Mouse (Mus musculus): ENCODE results near the gene Tnxb. TPM values are rescaled to one million over a fixed set of nuclear protein-coding genes. Genes with fewer than 3 reads are reported as not detected.

Gene Tnxb
- polyA plus RNA-seq, 3 experiments from 2014 or later = not detected

DNA sequence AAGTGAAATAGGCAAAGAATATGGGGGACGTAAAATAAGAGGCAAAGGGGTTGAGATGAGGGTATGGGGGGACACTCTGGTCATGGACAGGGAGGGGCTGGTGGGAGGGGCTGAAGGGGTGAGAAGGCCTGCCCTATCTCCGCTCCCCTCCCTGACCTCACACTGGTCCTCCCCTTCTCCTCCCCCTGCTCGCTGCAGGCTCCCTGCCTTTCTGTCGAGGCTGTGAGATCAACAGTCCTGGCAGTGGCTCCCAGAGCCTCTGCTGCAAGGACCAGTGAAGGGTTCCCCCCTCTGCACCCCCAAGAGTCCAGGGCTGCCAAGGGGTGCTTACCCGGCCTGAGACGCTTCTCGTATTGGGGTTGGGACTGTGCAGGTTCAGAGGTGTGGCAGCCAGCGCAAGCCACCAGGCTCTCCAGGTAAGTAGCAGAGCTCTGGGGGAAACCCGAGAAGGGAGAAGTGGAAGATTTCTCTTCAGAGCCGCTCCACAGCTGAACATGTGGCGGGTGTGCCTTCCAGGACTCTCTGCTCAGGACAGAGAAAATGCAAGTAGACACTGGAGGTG, 10.0 kb upstream of the Tnxb start:
- ATAC-seq = no peak

DNA sequence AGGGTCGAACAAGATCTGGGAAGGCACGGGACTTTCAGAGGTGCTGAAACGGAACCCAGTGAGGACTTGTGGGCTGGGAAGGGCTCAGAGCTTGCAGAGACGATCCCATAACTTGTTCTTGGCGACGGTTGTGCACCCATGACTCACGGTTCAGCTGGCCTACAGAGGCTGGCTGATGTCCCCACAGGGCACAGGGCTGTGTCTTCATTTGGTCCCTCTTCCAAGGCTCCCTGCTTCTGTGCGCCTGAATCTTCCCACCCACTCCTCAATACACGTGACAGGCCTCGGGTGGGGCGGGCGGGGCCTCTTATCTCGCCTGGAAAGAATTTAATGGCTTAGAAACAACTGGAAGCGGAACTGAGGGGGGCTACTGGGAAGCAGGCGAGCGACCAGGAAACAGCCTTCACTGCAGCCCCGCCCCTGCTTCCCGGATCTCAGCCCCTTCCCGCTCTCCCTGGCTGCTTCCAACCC, 9.2 kb upstream of the Tnxb start:
- ATAC-seq = no peak

DNA sequence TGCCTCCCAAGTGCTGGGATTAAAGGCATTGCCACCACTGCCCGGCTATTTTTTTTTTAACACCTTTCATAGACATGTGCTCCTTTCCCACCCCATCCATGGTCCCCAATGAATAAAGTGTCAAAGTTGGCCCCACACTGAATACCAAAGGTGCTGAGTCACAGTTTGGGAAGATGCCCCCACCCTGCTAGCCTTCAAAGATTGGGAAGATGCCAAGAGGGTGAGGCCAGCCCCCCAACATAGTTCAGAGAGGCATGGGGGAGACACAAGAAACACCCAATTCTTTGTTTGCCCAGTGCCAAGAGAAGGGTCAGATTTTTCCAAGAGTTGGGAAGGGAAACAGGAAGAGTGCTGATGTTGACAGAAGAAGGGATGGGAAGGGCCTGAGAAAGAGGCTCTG, 7.9 kb upstream of the Tnxb start:
- no peak for ATAC-seq

DNA sequence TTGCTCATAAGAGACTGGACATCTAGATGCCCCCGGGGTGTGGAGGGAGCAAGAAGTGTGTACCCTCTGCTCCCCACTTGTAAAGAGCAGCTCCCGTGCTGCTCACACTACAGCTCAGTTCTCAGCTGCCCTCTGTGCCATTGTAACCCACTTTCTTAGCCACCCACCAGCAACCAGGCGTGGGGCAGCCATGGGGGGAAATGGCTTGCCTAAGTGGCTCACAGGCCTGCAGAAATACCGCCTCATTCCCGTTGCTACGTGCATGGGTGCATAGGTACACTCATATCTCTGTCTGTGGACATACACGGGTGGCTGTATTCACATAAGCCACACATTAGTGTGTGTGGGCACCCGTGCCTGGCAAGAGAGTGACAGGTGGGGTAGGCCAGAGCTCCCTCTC, 7.4 kb upstream of the Tnxb start:
- no peak for ATAC-seq

DNA sequence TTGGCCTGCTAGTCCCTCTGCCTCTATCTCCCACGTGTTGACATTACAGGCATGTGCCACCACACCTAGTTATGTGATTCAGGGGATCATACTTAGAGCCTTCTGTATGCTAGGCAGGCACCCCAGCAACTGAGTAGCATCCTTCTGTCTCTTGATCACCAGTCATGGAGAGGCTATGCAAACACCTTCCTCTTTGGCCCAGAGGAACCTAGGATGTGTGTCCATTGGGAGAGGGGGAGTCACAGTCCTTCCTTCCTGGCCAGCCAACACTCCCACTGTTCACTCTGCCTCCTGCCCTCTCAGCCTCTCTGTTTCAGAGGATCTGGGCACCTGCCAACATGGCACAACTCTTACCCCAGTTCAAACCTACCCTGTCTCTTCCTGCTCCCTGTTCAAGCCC, 6.8 kb upstream of the Tnxb start:
- ATAC-seq = no peak

DNA sequence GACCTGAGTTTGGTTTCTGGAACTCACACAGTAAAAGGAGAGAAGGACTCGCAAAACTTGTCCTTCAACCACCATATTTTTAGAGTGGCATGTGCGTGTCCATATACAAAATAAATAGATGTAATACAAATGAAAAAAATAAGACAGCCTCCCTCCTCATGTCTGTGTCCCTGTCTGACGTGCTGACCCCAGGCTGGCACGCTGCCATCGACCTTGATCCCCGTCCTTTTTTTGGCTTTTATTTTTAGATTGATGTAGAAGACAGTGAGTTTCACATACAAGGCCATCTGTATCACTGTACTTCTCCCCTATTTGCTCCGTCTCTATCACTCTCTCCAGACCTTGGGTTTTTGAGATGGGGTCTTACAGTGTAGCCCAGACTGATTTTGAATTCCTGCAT, 5.9 kb upstream of the Tnxb start:
- ATAC-seq = no peak

DNA sequence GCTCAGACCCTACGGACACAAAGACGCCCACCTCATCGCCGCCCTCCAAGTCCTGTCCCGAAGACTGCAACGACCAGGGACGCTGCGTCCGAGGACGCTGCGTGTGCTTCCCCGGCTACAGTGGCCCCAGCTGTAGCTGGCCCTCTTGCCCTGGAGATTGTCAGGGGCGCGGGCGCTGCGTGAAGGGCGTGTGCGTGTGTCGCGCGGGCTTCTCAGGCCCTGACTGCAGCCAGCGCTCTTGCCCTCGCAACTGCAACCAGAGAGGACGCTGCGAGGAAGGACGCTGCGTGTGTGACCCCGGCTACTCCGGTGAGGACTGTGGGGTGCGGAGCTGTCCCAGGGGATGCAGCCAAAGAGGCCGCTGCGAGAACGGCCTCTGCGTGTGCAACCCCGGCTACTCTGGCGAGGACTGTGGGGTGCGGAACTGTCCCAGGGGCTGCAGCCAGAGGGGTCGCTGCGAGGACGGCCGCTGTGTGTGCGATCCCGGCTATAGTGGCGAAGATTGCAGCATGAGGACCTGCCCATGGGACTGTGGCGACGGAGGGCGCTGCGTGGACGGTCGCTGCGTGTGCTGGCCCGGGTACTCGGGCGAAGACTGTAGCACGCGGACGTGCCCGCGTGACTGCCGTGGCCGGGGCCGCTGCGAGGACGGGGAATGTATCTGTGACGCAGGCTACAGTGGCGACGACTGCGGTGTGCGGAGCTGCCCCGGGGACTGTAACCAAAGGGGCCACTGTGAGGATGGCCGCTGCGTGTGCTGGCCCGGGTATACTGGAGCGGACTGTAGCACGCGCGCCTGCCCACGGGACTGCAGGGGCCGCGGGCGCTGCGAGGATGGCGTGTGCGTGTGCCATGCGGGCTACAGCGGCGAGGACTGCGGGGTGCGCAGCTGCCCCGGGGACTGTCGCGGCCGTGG, 1.1 kb downstream of the Tnxb start:
- ATAC-seq = no peak

DNA sequence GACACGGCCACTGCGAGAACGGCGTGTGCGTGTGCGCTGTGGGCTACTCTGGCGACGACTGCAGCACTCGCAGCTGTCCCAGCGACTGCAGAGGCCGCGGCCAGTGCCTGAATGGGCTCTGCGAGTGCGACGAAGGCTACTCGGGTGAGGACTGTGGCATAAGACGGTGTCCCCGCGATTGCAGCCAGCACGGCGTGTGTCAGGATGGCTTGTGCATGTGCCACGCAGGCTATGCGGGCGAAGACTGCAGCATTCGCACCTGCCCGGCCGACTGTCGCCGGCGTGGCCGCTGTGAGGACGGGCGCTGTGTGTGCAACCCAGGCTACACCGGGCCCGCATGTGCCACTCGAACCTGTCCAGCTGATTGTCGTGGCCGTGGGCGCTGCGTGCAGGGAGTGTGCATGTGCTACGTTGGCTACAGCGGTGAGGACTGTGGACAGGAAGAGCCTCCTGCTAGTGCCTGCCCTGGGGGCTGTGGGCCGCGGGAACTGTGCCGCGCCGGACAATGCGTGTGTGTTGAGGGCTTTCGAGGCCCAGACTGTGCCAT, 2.0 kb downstream of the Tnxb start:
- no peak for ATAC-seq

DNA sequence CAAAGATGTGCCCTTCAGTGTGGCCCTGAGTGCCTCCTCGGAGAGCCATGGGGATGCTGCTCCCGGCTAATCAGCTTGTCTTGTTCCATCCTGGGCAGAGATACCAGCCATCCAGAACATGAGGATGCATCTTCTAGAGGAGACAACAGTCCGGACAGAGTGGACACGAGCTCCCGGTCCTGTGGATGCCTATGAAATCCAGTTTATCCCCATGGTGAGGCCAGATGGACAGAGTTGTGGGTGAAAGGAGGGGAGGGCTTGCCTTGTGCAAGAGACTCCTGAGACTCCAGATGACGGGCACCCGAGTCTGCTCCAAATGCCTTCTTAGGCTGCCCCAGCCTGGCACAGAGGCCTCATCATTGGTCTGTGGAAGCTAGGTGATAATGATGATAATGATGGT, 2.8 kb downstream of the Tnxb start:
- no peak for ATAC-seq

DNA sequence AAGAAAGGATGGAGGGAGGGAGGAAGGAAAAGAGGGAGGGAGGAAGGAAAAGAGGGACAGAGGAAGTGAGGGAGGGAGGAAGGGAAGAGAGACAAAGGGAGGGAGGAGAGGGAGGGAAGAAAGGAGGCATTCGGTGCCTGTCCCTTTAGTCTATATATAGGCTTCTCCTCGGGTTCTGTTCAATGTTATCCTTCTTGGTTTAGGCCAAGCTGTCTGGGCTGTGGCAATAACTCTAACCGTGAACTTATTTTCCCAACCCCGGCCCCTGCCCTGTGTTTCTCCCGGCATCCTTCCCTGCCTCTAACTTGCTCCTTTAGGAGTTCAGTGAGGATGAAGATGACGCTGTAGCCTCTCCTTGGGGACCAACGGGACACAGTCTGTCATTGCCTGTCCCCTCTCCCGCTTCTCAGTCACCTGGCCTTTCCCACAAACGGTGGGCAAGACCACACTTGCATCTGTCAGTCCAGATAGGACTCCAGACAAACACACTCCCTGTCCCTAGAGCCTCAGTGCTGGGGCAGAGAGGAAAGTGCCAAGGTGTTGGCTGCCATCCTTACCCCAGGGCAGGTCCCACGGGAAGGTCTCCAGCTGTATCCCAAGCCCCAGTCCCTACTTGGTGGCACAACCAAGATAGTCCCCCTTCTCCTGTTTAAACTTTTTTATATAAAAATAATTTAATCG, 4.3 kb downstream of the Tnxb start:
- ATAC-seq = no peak

DNA sequence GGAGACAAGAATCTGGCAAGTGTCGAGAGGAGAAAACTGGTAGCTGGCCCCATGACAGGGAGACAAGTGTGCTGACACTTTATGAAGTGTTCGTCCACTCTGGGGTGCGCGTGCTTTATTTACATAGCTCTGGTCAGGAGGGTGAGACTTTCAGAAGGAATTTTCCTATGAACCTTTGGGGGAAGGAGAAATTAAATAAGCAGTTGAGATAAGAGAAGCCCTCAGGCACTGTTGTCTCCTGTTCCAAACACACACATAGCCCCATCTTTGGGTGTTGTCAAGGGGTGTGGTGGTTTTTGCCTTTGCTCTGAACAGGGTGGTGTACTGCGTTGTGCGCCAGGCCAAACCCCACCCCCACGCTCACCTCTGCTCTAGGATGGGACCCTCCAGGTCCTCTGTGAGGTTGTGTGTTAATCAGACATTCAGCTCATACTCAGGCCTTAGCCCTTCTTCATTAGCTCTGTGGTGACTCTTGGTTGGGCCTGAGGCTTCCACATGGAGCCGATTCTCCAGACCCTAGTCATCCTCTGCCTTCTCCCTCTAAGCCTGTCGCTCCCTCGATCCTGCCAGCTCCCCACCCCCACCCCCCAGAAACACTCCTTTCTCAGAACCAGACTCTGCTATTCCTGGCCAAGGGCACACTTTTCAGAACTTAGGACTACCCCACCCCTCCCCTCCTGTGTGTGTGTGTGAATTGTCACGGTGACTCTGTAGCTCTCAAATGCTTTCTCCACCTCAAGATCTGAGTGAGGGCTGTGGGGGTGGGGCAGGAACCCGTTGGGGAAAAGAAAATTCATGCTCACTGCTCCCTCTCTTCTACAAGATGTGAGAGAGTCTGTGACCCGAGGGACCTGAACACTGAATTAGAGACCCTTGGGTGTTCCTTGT, 5.1 kb downstream of the Tnxb start:
- ATAC-seq = no peak

DNA sequence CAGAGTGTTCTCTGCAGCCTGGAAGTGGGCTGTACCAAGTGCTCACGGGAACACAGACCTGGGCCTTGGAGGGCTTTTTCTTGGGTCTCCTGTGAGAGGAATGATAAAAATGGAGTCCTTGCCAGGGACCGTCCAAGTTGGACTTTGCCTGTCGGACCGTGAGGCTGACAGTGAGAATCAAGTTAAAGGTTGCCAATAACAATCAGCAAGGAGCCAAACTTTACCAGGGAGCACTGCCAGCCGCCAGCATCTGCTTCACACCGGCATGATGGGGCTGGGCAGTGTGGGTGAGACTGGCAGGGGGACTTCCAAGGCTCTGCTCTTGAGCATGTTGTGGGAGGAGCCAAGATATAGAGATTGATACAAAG, 5.7 kb downstream of the Tnxb start:
- no peak for ATAC-seq

DNA sequence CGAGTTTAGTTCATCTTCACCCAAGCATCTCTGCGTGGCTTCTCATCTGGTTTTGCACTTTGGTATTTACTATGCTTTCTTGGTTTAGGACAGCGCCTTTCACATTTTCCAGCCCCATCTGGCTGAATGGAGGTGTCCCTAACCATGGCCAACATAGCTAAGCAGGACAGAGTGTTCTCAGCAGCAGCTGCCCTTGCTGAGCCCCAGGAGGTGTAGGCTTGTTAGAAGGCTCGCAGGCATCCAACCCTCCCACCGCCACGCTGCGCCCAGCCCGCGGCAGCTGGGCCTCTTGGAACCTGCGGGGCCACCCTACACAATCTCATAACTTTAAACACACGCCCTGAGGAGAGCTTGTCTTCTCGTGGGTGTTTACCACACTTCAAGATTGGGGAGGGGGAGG, 6.3 kb downstream of the Tnxb start:
- no peak for ATAC-seq

DNA sequence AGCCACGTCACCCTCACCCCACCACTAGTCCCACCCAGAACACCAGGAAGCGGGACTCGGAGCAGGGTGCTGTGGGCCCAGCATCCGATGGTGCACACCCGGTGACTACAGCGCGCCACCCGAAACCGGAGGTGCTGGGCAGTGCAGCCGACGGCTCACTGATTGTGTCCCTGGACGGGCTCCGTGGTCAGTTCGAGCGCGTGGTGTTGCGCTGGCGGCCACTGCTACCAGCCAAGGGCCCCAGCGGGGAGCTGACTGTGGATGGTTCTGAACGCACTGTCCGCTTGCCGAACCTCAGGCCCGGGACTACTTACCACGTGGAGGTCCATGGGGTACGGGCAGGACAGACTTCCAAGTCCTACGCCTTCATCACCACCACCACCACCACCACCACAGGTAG, 9.9 kb downstream of the Tnxb start:
- ATAC-seq = no peak

DNA sequence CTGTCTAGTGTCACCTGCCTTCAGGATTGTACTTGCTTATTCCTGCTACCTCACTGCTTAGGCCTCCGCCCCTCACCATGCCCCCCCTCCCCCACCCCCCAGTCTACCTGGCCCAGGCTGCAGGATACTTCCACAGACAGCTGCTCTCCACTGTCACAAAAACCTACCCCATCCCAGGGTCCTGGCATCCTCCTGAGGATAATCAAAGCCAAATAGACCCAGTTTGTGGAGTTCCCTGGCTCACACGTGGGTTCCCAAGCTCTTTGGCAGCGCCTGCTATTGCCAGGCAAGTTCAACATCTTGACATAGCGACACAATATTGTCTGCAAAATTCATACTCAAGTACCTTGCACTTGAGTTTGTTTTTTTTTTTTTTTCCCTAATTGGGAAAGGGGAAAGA, 10.3 kb downstream of the Tnxb start:
- ATAC-seq = no peak

DNA sequence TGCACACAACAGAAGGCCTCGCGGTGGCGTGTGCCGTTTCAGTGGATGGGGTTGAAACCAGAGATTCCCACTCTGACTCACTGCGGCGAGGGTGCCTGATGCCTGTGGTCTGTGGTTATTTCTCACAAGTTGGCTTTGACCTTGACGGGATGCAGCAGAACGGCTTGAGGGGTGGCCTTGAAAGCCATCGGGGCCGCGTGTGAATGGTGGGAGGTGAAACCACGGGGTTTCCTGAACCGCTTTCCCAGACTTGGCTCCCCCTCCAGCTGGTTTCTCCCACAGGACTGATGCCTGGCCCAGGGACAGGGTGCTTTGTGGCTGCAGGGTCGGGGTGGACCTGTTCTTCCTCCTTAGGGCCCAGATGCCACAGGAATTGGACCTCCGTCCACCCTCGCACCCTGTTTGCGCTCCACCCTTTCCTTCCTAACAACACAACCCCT, 10.8 kb downstream of the Tnxb start:
- ATAC-seq = no peak

DNA sequence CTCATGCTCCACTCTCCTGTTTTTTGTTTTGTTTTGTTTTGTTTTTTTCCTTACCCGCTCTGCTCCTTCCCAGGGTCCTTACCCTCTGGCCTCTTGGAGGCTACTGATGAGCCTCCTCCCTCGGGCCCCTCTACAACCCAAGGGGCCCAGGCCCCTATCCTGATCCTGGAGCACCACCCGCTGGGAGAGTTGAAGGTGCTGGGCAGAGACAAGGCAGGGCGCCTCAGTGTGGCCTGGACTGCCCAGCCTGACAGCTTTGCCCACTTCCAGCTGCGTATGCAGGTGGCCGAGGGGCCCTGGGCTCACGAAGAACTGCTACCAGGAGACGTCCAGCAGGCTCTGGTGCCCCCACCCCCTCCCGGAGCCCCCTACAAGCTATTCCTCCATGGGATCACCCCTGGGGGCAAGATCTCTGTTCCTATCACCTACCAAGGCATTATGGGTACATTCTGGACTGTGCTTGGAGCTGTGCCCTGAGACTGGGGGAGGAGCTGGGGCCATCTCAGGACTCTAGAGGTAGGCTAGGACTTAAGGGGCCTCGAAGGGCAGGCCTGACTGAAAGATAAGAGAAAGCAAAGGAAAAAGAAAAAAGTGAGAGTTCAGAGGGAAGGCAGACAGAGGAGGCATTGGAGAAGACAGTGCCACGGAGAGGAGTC, 11.7 kb downstream of the Tnxb start:
- no peak for ATAC-seq

DNA sequence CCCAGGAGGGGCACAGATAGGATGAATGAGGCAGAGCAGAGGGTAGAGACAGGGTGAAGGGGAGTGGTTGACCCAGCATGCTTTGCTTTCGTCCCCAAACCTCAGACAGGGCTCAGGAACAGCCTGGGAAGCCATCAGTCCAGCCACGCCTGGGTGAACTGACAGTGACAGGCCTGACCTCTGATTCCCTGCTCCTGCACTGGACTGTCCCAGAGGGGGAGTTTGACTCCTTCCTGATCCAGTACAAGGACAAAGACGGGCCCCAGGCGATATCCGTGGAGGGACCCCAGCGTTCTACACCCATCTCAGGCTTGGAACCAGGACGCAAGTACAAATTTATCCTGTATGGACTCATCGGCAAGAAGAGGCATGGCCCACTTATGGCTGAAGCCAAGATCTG, 12.8 kb downstream of the Tnxb start:
- no peak for ATAC-seq

DNA sequence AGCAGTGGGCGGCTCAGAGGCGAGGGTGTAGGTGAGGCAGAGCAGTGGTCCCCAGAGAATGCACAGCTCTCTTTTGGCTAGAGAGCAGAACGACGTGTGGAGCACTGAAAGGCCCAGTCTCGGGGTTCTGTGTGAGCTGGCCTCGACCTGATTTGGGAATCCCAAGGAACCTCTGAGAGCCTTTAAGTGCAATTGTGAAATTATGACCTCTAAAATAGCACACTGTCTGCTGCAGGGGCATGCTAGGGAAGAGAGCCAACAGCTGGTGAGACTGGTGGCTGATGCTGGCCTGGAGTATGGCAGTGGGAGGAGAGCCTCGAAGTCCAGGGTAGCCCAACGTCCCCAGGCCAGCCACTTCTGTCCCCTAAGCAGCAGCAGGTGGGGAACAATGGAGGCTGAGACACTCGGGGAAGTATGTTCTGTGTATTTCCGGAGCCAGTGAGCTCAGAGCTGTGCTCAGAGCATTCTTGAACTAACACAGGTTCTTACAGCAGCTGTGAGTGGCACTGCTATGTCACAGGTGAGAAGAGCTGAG, 13.4 kb downstream of the Tnxb start:
- ATAC-seq = no peak

DNA sequence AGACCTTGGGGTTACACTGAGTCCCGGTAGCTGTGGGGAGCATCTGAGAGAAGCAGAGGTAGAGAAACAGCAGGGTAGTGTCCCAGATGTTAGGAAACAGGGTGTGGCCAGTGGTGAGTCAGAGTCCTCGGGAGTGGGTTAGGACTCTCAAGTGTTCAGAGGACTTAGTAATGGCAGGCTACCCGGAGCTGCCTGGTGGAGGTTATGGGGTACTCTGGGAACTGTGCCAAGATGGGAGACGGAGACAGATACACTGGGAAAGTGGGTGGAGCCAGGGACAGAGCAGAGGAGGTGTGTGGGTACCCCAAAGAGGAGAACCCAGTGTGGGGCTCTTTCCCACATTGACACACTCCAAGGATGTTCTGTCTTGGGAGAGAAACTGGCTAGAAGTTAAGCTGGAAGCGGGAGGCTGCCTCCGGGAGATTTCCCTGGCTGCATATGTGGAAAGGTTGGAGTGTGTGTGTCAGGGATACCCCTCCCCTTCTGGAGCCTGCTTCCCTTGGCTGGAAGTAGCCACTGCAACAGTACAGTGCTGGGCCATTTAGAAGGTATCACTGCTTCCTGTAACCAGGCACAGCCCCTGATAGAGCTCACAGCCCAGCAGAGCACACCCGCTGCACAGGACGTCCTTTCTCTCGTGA, 14.0 kb downstream of the Tnxb start:
- ATAC-seq = no peak
